Mouse (Mus musculus) small intestine, adult 2 months (tissue): ENCODE results near the gene She. TPM values are rescaled to one million over a fixed set of nuclear protein-coding genes. Genes with fewer than 3 reads are reported as not detected.
"Not testable (repeated sequence)": the region's sequence is repeated elsewhere in the genome, so short reads cannot be mapped to it uniquely, and the experiment has no call there.

Experiments used
- H3K27ac ChIP-seq: fragments of 200-500 bp; 2 replicates; pipeline ENCODE4 v1.5.1; 2012; ENCODE audit warnings: low read depth, low read length, control low read depth, inconsistent platforms; ENCODE audit not compliant: insufficient read depth
- H3K27me3 ChIP-seq: fragments of 200-500 bp; 2 replicates; pipeline ENCODE4 v1.6.1; 2012; ENCODE audit warnings: mild to moderate bottlenecking, moderate library complexity, low read length, inconsistent platforms; ENCODE audit not compliant: control insufficient read depth, insufficient read depth
- H3K36me3 ChIP-seq: fragments of 200-500 bp; 2 replicates; pipeline ENCODE4 v1.6.1; 2012; ENCODE audit warnings: mild to moderate bottlenecking, low read length, control low read depth, inconsistent platforms; ENCODE audit not compliant: control insufficient read depth, insufficient read depth
- H3K4me1 ChIP-seq: fragments of 200-500 bp; 2 replicates; pipeline ENCODE4 v1.6.1; 2012; ENCODE audit warnings: low read length, inconsistent platforms, mixed read lengths; ENCODE audit not compliant: control insufficient read depth, insufficient read depth, insufficient read length
- H3K4me3 ChIP-seq: fragments of 200-500 bp; 2 replicates; pipeline ENCODE4 v1.5.1; 2012; ENCODE audit warnings: low read depth, mild to moderate bottlenecking, control low read depth, inconsistent platforms, low read length, moderate library complexity
- CTCF ChIP-seq: fragments of 200-500 bp; IDR thresholded peaks from 2 replicates; pipeline ENCODE4 v1.5.1; 2012; ENCODE audit warnings: low read depth, mild to moderate bottlenecking, control low read depth, inconsistent platforms, low read length, moderate library complexity, mixed read lengths; ENCODE audit not compliant: insufficient replicate concordance, insufficient read length; ENCODE audit errors: extremely low read depth
- POLR2A ChIP-seq: fragments of 200-500 bp; IDR thresholded peaks from 2 replicates; pipeline ENCODE4 v1.6.1; 2012; ENCODE audit warnings: low read depth, mild to moderate bottlenecking, control low read depth, inconsistent platforms, low read length, moderate library complexity
- WGBS: fragments of 180-500 bp; shearing (Covaris S2); methylation state at CpG from one replicate; pipeline ENCODE4 v1.1.7; 2018; 5-methylcytosine and 5-hydroxymethylcytosine counted together
- polyA plus RNA-seq: library from polyadenylated mRNA; depleted of rRNA; stranded (reverse); fragments of >200 nt; gene quantifications from 2 replicates; pipeline ENCODE4 v1.2.3, GENCODE M21; 2012

She gene
- polyA plus RNA-seq, 1 experiment = 0.79 TPM

GRCm38 (mm10) chr3:89796358-89796757 is 34.8 kb upstream of the She start:
- Histone ChIP-seq H3K4me3 (no peak overlapping the region), H3K27me3 (no peaks in the 10 kb centered on the region), H3K27ac (peak overlapping the region; percentile 14; the same call in 1 of the 2 replicates), H3K36me3 (no peaks in the 10 kb centered on the region), H3K4me1 (peaks cover 2% of the 10 kb centered on the region; the same call in 1 of the 2 replicates)
- 31% methylated on average over 4 of the region's 4 CpGs for WGBS
- TF ChIP-seq POLR2A (no peak), CTCF (no peak)

- H3K4me1 ChIP-seq = peaks cover 9% of the 10 kb centered on the region; the same call in 1 of the 2 replicates
- TF ChIP-seq CTCF (no peak), POLR2A (no peak)
- no peaks in the 10 kb centered on the region for H3K36me3 ChIP-seq
- H3K27me3 ChIP-seq = no peaks in the 10 kb centered on the region
- 66% methylated on average over 3 of the region's 3 CpGs for WGBS
- no peak overlapping the region for H3K27ac ChIP-seq
- no peak overlapping the region for H3K4me3 ChIP-seq
These were observed 32.7 kb upstream of the She start for GRCm38 (mm10) chr3:89798518-89798917.

- H3K4me1 ChIP-seq = peaks cover 9% of the 10 kb centered on the region; the same call in 1 of the 2 replicates
- TF ChIP-seq POLR2A (no peak), CTCF (no peak)
- no peak overlapping the region for H3K4me3 ChIP-seq
- H3K27me3 ChIP-seq = no peaks in the 10 kb centered on the region
- 44% methylated on average over 13 of the region's 13 CpGs for WGBS
- no peaks in the 10 kb centered on the region for H3K36me3 ChIP-seq
- H3K27ac ChIP-seq = no peak overlapping the region
These were observed 31.7 kb upstream of the She start for GRCm38 (mm10) chr3:89799476-89799875.

GRCm38 (mm10) chr3:89800078-89800477 is 31.1 kb upstream of the She start:
- not testable (repeated sequence) for H3K27ac ChIP-seq, H3K4me3 ChIP-seq, H3K4me1 ChIP-seq, H3K36me3 ChIP-seq, H3K27me3 ChIP-seq
- 88% methylated on average over 3 of the region's 3 CpGs for WGBS

- no peaks in the 10 kb centered on the region for H3K27me3 ChIP-seq
- no peak overlapping the region for H3K27ac ChIP-seq
- WGBS = 71% methylated on average over 5 of the region's 5 CpGs
These were observed 30.2 kb upstream of the She start for GRCm38 (mm10) chr3:89800774-89801506.

GRCm38 (mm10) chr3:89801507-89801847 is 29.7 kb upstream of the She start:
- no peak for TF ChIP-seq CTCF
- TF ChIP-seq POLR2A = no peak
- H3K27ac ChIP-seq = 0 out of 2 replicates have a peak overlapping the region, but pooled peaks have one; percentile 25

More at GRCm38 (mm10) chr3:89800774-89801506, 30.2 kb upstream of the She start:
- H3K4me3 ChIP-seq = no peak overlapping the region
- peaks cover 9% of the 10 kb centered on the region; the same call in 1 of the 2 replicates for H3K4me1 ChIP-seq
- no peaks in the 10 kb centered on the region for H3K36me3 ChIP-seq
- TF ChIP-seq POLR2A = no peak
- TF ChIP-seq CTCF = no peak

GRCm38 (mm10) chr3:89802876-89803275 is 28.3 kb upstream of the She start:
- H3K27me3 ChIP-seq = no peaks in the 10 kb centered on the region
- H3K36me3 ChIP-seq = no peaks in the 10 kb centered on the region
- H3K27ac ChIP-seq = no peak overlapping the region
- peaks cover 9% of the 10 kb centered on the region; the same call in 1 of the 2 replicates for H3K4me1 ChIP-seq
- WGBS = 79% methylated on average over 15 of the region's 15 CpGs
- no peak overlapping the region for H3K4me3 ChIP-seq
- TF ChIP-seq POLR2A (no peak), CTCF (no peak)

More at GRCm38 (mm10) chr3:89801507-89801847, 29.7 kb upstream of the She start:
- WGBS = under 1% methylated on average over 3 of the region's 3 CpGs
- Histone ChIP-seq H3K4me1 (peaks cover 9% of the 10 kb centered on the region; the same call in 1 of the 2 replicates), H3K4me3 (no peak overlapping the region), H3K36me3 (no peaks in the 10 kb centered on the region), H3K27me3 (no peaks in the 10 kb centered on the region)
